Mouse (Mus musculus): ENCODE measurements around the gene Ptpn1.

Gene Ptpn1

GRCm38 (mm10) chr2:167924011-167924410, 7.8 kb upstream of the Ptpn1 start:
- no peak for DNase-seq

- DNase-seq: peak; percentile 76
Observed at GRCm38 (mm10) chr2:167924803-167925604, 6.9 kb upstream of the Ptpn1 start.

GRCm38 (mm10) chr2:167925841-167926800, 5.7 kb upstream of the Ptpn1 start:
- DNase-seq: no peak

- no peak for DNase-seq
Observed at GRCm38 (mm10) chr2:167928002-167928526, 3.8 kb upstream of the Ptpn1 start.

GRCm38 (mm10) chr2:167928972-167929371, 2.9 kb upstream of the Ptpn1 start:
- no peak for DNase-seq

GRCm38 (mm10) chr2:167930975-167931374, 882 bp upstream of the Ptpn1 start:
- DNase-seq: no peak

- DNase-seq: peak; percentile 59
Observed at GRCm38 (mm10) chr2:167932727-167933231, 922 bp downstream of the Ptpn1 start.

- no peak for DNase-seq
Observed at GRCm38 (mm10) chr2:167933397-167933796, 1.5 kb downstream of the Ptpn1 start.

- no peak for DNase-seq
Observed at GRCm38 (mm10) chr2:167935956-167936355, 4.1 kb downstream of the Ptpn1 start.

GRCm38 (mm10) chr2:167938786-167939185, 6.9 kb downstream of the Ptpn1 start:
- DNase-seq: no peak

GRCm38 (mm10) chr2:167939204-167939603, 7.3 kb downstream of the Ptpn1 start:
- DNase-seq: no peak

- no peak for DNase-seq
Observed at GRCm38 (mm10) chr2:167939632-167940399, 8.0 kb downstream of the Ptpn1 start.

GRCm38 (mm10) chr2:167940636-167941035, 8.8 kb downstream of the Ptpn1 start:
- no peak for DNase-seq

- DNase-seq: no peak
Observed at GRCm38 (mm10) chr2:167941320-167941719, 9.5 kb downstream of the Ptpn1 start.

- peak; percentile 66 for DNase-seq
Observed at GRCm38 (mm10) chr2:167941745-167942176, 9.9 kb downstream of the Ptpn1 start.

- peak; percentile 59 for DNase-seq
Observed at GRCm38 (mm10) chr2:167942199-167942925, 10.5 kb downstream of the Ptpn1 start.

GRCm38 (mm10) chr2:167942926-167943633, 11.2 kb downstream of the Ptpn1 start:
- DNase-seq: no peak

- DNase-seq: no peak
Observed at GRCm38 (mm10) chr2:167944193-167944592, 12.3 kb downstream of the Ptpn1 start.

GRCm38 (mm10) chr2:167945451-167945850, 13.6 kb downstream of the Ptpn1 start:
- no peak for DNase-seq

GRCm38 (mm10) chr2:167947251-167947650, 15.4 kb downstream of the Ptpn1 start:
- no peak for DNase-seq

GRCm38 (mm10) chr2:167948047-167948446, 16.2 kb downstream of the Ptpn1 start:
- no peak for DNase-seq

All from cerebellum, adult 11-12 months (tissue).